Mouse (Mus musculus): ENCODE results near the gene Umps.

Gene Umps

DNA sequence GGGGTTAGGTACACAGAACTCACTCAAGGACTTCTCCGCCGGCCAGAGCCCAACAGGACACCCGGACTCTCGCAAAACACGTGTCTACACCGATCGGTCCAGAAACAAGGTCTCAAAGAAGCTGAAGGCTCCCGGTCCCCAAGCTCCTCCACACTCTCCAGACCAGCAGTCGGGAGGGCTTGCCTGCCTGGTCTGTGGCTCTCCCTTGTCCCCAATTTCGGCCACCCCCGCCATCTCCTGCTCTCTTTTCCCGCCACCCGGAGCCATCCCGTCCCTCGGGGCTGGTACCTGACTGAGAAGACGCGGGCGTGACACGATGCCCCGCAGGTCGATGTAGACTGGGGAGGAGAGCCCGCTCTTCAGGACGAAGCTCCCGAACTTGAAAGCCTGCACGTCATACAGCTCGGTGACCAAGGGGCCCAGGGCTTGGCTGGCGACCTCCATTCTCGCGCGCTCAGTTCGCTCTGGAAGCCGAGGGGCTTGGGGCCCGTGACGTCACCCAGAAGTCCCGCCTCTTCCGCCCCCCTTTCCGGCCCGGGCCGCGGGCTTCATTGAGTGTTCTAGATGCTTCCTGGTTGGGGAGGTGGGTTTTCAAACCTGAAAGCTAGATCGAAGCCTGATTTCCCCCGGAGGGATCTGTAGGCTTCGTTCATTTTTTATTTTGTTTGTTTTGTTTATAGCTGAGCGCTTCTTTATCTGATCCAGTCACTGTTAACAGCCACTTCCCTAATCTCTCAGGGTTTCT lies at the start of gene Umps:
Gene Umps (minus strand): TSS at position 501 of the 745 bp plus-strand sequence.
- in situ Hi-C loops (cut with MseI, MboI): no loop called here

DNA sequence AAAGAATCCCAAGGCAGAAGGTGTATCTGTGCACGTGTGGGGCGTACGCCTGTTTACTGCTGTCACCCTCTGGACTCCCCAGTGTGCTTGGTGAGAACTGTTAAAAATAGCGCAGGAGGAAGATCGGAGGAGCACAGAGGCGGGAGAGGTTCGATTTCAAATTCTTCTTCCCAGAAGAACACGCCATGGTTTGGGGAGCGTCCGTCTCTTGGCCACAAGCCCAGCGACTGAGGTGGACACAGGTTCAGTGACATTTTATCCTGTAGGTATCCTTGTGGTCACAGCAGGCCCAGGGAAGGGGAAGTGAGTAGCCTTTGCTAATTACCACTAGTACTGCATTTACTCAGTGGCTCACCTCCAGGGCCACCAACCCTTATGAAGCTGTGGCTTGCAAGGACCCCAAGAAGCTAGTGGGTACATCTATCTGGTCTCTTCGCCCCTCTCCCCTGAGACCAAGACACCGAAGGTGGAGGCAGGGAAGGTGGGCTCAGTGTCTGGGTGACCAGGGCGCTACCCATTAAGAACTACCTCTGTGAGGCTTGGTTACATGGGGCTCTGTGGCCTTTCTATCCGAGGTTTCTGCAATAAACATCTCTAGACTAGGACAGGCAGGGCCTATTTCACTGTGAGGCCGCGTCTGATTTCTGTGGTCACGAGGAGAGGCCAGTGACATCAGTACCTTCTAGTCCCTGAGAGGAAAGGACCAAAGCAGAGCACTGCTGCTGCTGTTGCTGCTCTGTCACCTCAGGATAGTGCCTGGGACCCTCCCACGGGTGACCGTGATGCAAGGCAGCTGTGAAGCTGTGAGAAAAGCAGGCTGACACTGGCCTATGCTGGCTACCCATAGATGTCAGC lies 45.4 kb upstream of the Umps start:
- in situ Hi-C loops (cut with MseI, MboI): no loop called here

DNA sequence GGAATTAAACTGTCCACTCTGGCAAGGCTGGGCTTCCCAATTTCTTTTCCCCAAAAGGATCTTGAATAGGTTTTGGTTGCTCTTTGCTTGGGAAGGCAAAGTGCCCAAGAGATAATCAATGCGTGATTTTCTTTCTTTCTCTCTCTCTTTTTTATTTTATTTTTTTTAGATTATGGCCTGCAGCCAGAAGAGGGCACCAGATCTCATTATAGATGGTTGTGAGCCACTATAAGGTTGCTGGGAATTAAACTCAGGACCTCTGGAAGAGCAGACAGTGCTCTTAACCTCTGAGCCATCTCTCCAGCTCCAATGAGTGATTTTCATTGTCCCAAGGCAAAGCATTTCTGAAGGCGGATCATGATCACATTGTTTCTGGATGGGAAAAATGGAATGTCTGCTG lies 42.7 kb upstream of the Umps start:
- in situ Hi-C loops (cut with MseI, MboI): no loop called here

DNA sequence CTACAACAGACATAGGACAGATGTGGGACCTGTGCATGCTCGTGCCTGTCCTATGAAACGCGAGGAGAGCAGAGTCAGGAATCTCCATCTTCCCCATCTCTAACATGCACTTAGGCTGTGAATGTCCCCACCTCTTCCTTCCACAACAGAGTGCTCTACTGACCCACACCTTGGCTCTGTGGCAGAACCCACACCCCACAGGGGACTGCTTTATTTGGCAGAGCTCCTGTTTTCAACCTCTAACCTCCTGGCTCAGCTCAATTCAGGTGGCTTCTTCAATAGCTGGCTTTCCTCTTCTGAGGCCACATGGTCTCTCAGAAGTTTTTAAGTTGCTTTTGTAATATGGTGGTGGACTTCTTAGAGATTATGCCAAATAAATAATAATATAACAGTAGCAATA lies 39.1 kb upstream of the Umps start:
- in situ Hi-C loops (cut with MseI, MboI): no loop called here

DNA sequence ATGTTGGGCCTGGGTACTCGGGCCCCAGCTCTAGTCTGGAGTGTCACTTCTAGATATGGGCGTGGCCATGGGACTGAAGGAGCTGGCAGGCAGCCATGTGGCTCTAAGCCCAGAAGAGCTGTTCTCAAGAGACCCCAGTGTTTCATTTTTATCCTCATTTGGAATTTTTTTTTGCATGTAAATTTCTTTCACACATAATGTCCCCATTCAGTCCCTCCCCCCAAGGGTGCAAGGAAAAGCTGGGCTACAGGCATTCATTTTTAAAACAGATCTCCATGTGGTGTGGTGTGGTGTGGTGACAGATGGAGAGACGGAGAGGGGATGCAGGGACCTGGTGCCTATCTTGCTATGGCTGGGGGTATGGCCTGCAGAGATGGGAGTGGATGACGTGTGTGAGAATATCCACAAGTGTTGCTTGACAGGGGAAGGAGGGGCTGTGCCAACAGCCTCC lies 37.3 kb upstream of the Umps start:
- in situ Hi-C loops (cut with MseI, MboI): no loop called here

DNA sequence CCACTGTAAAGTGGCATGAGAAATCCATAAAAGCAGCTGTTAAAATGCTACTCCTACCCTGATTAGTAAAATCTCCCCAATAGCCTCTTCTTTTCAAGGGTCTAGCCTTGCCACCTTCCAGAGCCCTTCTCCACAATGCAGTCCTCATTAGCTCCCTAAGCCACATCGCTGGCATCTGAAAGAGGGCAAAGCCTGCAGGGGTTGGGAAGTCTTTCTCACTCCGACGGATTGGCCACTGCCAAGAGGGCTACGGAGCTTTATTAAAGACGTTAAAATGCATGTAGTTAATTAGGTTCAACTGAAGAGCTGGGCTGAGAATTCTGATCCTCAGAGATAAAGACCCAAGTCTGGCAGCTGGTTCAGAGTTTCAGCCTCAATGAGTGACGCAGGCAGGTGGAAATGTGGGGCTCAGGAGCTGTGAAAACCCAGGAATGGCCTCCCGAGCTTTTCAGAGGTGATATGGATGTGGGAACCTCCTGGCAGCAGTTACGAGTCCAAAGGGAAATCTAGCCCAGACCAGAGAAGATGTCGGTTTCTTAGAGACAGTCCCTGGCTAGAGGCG lies 36.8 kb upstream of the Umps start:
- in situ Hi-C loops (cut with MseI, MboI): no loop called here

DNA sequence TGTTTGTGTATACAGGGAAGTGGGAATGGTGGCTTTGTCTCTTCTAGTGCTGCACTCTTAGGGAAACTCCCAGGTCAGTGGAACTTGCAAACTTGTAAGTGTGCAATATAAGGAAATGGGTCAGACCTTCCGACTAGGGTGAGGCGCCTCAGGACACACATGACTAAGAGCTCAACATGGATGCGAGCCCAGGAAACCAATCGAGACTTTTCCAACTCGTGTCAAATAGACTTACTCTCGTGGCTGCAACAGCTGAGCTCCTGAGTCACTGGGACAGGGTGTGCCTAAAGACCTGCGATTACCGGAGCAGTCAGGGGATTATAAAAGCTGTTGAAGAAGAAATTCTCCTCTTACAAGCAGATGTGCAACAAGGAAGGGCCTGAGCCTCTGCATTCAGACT lies 33.9 kb upstream of the Umps start:
- in situ Hi-C loops (cut with MseI, MboI): no loop called here

DNA sequence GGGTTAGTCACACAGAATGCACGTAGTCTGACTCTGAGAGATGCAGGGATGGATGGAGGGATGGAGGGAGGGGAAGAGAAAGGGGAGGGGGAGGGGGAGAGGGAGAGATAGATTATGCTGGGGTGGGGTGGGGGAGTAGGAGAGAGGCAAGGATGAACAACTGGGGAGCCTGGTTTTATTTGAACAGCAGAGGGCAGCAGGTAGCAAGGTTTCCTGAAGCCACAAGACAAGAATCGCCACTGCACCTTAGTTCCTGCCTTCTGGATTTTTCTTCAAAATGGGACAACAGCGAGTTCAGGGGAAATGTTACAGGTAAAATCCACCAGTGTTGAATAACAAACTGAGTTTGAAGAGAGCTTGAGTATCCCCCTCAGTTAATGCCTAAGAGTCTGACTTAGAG lies 32.5 kb upstream of the Umps start:
- in situ Hi-C loops (cut with MseI, MboI): no loop called here

DNA sequence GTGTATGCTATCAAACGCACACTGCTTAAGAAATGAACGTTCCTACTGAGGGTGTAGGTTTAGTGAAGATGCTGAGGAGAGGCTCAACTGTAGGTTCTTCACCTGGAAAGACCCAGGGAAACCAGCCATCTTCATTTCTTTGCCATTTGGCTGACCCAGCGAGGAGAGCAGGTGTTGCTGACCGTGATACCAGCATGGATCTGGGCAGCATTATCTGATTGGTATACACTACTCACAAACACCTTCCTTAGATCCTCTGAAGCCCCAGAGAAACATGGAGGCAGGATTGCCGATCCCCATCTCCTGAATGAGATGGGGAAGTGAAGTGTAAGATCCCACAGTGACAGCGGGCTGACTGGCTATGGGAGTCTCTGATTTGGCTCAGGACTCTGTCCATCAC lies 31.2 kb upstream of the Umps start:
- in situ Hi-C loops (cut with MseI, MboI): no loop called here

DNA sequence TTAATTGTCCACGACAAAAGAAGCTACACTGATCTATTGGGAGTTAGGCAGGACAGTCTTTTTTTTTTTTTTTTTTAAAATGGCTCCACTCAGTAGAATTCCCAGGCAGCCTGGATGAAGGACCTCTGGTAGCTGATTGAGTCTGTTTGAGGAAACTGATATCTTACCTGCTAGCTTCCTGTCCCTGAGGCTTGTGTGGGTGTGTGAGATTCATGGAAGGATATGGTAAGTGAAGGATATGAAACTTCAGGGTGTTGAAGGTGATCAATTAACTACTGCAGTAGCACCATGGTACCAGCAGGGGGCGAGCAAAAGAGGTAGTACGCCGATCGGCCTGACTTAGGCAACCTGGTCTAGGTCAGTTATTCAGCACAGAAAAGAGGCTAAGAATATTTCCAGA lies 29.2 kb upstream of the Umps start:
- in situ Hi-C loops (cut with MseI, MboI): no loop called here

DNA sequence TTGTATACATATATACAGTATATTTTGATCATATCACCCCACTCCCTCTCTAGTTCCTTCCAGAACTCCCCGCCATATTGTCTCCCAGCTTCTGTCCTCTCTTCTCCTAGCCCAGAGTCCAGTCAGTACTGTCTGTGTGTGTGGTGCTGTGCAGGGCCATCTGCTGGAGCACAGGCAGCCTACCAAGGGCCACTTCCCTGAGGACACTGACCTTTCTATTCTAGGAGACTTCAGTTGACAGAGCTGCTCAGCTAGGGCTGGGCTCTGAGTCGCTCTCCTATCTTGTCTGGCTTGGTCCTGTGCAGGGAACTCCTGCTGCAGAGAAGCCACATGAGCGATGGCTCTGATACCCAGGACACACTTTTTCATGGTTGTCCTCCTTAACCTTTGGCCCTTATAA lies 28.7 kb upstream of the Umps start:
- in situ Hi-C loops (cut with MseI, MboI): no loop called here

DNA sequence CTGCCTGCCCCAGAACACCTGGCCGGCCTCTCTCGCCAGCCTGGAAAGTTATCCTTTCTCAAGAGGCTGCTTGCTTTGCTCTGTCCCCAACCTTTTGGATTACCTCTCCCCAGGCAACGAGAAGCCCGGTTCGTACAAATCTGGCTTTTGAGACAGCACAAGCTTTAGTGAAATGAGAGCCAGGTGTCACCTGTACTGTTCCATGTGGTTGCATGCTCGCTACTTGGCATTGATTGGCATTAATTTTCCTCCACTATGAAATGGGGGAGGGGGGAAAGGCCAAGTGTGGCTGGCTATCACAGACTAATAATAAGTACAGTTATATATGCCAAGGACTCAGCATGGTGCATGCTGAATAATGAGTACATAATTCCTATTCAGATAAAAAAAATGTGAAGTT lies 27.5 kb upstream of the Umps start:
- in situ Hi-C loops (cut with MseI, MboI): loop anchor here (5.0 kb wide), 2 partner anchors 113 to 123 kb away; no protein-coding TSS in a partner anchor

DNA sequence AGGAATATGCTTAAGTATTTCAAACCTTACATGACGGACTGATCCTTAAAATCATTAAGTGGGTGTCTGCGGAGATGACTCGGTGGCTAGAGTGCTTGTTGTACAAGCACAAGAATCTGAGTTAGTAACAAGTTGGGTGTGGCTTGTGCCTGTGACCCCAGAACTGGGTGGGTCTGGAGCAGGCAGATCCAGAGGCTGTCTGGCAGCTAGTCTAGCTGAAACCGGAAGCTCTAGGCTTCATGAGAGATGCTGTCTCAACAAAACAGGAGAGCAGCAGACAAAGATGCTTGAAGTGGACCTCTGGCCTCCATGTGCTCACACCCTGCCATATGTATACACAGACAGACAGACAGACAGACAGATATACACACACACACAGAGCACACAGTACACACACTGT lies 23.9 kb upstream of the Umps start:
- in situ Hi-C loops (cut with MseI, MboI): loop anchor here (5.0 kb wide), 2 partner anchors 117 to 127 kb away; no protein-coding TSS in a partner anchor

DNA sequence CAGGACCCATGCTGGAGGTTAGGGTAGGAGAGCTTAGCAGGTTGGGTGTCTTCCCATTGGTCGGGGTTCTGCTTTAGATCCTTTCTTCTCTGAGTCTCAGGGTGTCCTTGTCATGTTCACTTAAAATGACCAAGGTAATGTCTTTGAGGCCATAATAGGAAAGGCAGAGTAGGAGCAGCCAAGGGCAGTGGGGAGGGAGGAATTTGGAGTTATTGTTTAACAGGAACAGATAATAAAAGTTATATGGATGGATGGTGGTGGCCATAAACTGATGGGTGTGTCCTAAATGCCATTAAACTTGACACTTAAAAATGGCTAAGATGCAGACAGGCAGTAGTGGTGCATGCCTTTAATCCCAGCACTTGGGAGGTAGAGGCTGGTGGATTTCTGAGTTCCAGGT lies 22.3 kb upstream of the Umps start:
- in situ Hi-C loops (cut with MseI, MboI): no loop called here

DNA sequence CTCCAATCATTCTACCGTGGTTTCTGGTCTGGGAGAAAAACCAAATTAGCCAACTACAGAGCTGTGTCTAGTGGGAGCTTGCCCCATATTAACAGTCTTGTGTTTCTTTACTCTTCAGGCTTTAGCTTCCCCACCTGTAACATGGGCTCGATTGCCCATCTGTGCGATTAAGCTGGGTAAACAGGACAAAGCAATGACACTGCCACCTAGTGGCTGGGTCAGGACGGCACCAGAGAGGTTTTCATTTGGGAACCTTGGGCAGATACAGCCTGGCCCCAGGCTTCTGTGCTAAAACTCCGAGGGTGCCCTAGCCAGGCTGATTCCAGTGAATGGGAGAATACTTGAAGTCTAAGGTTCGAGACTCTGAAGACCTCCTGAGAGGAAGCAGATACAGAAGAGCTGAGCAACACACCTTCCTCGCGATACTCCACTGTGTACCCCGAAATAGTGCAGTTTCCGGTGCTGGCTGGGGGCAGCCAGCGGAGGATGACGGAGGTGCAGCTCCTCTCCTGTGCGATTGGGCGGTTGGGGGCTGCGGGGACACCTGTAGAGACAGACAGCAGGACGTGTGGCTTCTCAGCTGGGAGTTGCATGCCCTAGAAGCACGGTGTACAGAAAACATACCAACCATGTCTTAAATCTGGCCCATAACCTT lies 21.6 kb upstream of the Umps start:
- in situ Hi-C loops (cut with MseI, MboI): no loop called here

DNA sequence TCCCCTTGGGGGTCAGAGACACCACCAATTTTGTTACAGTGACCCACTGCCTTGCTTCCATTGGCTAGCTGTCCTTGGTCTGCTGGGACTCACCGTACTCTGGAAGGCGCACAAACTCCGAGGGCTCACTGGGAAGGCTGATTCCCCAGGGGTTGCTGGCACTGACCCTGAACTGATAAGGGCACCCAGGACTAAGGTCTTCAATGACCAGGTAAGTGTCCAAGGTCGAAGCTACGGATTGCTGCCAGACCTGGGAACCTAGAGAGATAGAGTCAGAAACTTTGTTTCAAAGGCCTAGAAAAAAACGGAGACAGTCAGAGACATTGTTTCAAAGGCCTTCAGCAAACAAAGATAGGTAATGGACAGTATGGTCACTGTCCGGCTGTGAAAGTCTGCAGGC lies 20.2 kb upstream of the Umps start:
- in situ Hi-C loops (cut with MseI, MboI): no loop called here

DNA sequence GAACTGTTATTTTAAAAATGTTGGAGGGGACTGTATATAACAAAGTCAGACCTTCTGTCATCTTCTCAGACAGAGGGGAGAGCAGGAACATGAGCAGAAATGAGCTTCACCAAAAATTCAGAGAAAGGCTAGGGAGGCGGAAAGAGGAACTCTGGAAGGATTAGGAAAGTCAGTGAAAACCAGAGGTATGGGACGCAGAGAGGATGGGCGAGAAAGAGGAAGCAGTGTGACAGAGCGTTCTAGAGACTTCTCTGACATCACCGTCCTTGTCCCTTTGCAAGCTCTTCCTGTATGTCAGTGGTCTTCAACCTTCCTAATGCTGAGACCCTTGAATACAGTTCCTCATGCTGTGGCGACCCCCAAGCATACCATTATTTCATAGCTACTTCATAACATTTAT lies 18.5 kb upstream of the Umps start:
- in situ Hi-C loops (cut with MseI, MboI): no loop called here

DNA sequence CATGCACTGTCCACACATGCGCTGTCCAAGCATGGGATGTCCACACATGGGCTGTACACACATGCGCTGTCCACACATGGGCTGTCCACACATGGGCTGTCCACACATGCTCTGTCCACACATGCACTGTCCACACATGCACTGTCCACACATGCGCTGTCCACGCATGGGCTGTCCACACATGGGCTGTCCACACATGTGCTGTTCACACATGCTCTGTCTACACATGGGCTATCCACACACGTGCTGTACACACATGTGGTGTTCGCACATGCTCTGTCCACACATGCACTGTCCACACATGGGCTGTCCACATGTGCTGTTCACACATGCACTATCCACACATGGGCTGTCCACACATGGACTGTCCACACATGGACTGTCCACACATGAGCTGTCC lies 16.9 kb upstream of the Umps start:
- in situ Hi-C loops (cut with MseI, MboI): no loop called here

DNA sequence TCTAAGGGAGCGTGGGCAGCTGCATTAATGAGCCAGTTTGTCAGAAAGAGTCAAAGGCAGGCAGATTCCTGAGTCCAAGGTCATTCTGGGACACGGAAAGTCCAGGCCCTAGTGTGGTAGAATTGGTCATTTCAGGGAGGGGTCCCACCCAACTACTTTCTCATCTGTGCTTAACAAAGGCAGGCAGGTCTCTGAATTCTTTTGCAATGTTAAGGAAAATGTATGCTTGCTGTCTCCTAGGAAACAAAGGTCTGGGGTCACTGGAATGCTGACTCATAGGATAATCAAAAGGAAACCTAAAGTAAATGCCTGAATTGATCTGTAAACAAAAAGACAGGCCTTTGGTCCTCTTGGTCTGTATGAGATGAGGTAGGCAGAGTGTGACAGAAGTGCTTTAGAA lies 13.0 kb upstream of the Umps start:
- in situ Hi-C loops (cut with MseI, MboI): no loop called here

DNA sequence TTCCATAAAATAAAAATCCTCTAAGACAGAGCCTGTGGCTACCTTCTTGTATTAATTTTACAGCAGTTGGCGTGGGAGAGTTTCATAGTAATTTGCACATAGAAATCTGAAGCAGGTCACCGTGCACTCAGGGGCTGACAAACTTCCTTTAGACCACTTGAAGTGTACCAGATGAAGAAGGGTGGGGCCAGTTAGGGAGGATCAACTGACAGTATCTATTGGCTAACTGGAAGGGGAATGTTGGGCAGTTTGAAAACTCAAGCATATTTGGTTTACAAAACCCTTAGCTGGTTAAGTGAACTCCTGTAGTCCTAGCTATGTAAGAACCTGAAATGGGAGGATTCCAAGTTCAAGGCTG lies 424 bp upstream of the Umps start:
- in situ Hi-C loops (cut with MseI, MboI): no loop called here

DNA sequence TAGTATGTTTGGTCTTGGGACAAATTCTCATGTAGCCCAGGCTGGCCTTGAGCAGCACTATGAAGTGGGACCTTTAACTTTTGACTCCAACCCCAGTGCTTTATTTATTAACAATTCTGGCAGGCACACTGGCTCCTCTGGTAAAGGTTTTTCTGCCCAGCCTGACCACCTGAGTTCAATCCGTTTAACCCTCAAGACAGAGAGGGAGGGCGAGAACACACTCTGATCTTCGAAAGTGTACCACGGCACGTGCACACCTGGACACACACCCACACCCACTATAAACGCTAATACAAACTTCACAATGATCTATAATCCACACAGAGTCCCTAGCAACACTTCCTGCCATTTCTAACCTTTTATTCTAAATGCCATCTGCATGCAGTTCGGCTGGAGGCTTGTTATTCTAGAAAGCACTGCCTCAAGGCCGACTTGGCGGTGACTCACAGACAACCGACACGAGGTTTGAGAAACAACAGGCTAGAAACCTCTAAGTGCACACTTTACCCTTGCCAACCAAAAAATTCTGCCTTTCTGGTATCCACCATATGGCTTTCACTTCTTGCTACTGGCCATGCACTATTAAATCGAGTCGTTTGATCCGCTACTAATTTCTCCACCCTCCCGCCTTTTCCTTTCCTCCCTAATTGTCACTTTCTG lies 830 bp downstream of the Umps start:
- in situ Hi-C loops (cut with MseI, MboI): no loop called here

DNA sequence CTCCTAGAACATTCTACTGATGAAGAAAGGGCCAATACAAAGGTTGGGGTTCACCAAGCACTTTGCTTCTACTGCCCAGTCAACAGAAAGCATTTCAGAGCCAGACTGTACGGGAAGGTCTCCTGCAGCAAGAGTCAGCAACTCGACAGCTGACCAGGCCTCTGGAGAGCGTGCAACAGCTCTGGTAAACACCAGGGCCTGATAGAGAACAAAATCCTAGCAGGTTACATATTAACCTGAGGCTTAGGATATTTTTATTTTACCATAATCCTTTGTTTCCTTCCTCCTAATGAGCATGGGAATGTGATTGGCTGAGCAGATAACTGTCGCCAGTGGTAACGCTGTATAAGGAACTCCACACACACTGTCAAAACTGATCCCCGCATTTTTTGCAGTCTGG lies 3.3 kb downstream of the Umps start:
- in situ Hi-C loops (cut with MseI, MboI): no loop called here
